Mouse (Mus musculus): ENCODE measurements around the gene Sox11.

The Sox11 gene

GRCm38 (mm10) chr12:27341871-27342690 is at the start of gene Sox11:
Gene Sox11 (minus strand): TSS chr12:27342574.
- DNase-seq (ENCODE audit: extremely low spot score), result no peak

- DNase-seq (ENCODE audit: extremely low spot score), result no peak
Measured at GRCm38 (mm10) chr12:27391652-27392305, 49.4 kb upstream of the Sox11 start.

GRCm38 (mm10) chr12:27390439-27390838 is 48.1 kb upstream of the Sox11 start:
- no peak for DNase-seq (ENCODE audit: extremely low spot score)

GRCm38 (mm10) chr12:27389429-27389828 is 47.1 kb upstream of the Sox11 start:
- no peak for DNase-seq (ENCODE audit: extremely low spot score)

- no peak for DNase-seq (ENCODE audit: extremely low spot score)
Measured at GRCm38 (mm10) chr12:27372505-27372904, 30.1 kb upstream of the Sox11 start.

GRCm38 (mm10) chr12:27370756-27371155 is 28.4 kb upstream of the Sox11 start:
- no peak for DNase-seq (ENCODE audit: extremely low spot score)

GRCm38 (mm10) chr12:27367476-27367875 is 25.1 kb upstream of the Sox11 start:
- DNase-seq (ENCODE audit: extremely low spot score), result no peak

- no peak for DNase-seq (ENCODE audit: extremely low spot score)
Measured at GRCm38 (mm10) chr12:27363840-27364640, 21.7 kb upstream of the Sox11 start.

GRCm38 (mm10) chr12:27357076-27357637 is 14.8 kb upstream of the Sox11 start:
- DNase-seq (ENCODE audit: extremely low spot score), result no peak

GRCm38 (mm10) chr12:27356571-27356970 is 14.2 kb upstream of the Sox11 start:
- no peak for DNase-seq (ENCODE audit: extremely low spot score)

- DNase-seq (ENCODE audit: extremely low spot score), result peak; percentile 28
Measured at GRCm38 (mm10) chr12:27343606-27344410, 1.4 kb upstream of the Sox11 start.

GRCm38 (mm10) chr12:27342691-27343605 is 574 bp upstream of the Sox11 start:
- DNase-seq (ENCODE audit: extremely low spot score), result peak; percentile 98

GRCm38 (mm10) chr12:27341130-27341870 is 1.1 kb downstream of the Sox11 start:
- peak; percentile 61 for DNase-seq (ENCODE audit: extremely low spot score)

GRCm38 (mm10) chr12:27340451-27341035 is 1.8 kb downstream of the Sox11 start:
- DNase-seq (ENCODE audit: extremely low spot score), result peak; percentile 67

- peak; percentile 71 for DNase-seq (ENCODE audit: extremely low spot score)
Measured at GRCm38 (mm10) chr12:27339171-27339751, 3.1 kb downstream of the Sox11 start.

GRCm38 (mm10) chr12:27338721-27339170 is 3.6 kb downstream of the Sox11 start:
- no peak for DNase-seq (ENCODE audit: extremely low spot score)

- peak; percentile 31 for DNase-seq (ENCODE audit: extremely low spot score)
Measured at GRCm38 (mm10) chr12:27338116-27338515, 4.3 kb downstream of the Sox11 start.

- no peak for DNase-seq (ENCODE audit: extremely low spot score)
Measured at GRCm38 (mm10) chr12:27337482-27337881, 4.9 kb downstream of the Sox11 start.

Data from embryo, embryonic 9.5 days (tissue).